Mouse (Mus musculus) myocyte (in vitro differentiated cells): ENCODE results near the gene Gal3st3.

ENCODE experiments used
- MYOD1 ChIP-seq, 3 experiments: IDR thresholded peaks; one replicate each; pipeline ENCODE4 v1.6.1; 2011; ENCODE audit warnings: control low read depth in 2 of 3, low read depth in 2 of 3, mild to moderate bottlenecking in 2 of 3, moderate library complexity in 1 of 3; ENCODE audit not compliant: insufficient read length in 2 of 3, control insufficient read depth in 1 of 3
- POLR2A ChIP-seq: IDR thresholded peaks from one replicate; pipeline ENCODE4 v1.6.1; 2011; ENCODE audit warnings: low read depth, mild to moderate bottlenecking, control low read depth, moderate library complexity; ENCODE audit not compliant: insufficient read length
- USF1 ChIP-seq: IDR thresholded peaks from one replicate; pipeline ENCODE4 v1.6.1; 2011; ENCODE audit warnings: low read depth, mild to moderate bottlenecking, control low read depth, moderate library complexity

DNA sequence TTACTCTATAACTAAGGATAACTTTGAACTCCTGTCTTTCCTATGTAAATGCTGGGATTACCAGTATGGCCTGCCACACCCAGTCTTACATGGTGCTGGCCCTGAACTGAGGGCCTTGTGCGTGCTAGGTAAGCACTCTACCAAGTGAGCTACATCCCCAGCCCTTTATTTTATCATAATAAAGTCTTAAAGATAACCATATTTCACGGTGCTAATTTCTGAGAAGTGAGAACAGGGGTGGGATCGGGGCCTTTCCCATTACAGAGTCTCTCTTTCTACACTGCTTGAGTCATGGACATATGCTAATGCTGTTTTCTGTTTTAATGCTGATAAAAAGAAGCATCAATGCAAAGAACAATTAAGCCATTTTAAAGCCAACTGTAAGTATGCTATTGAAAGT lies 29.3 kb upstream of the Gal3st3 start:
- TF ChIP-seq MYOD1 (IDR thresholded peaks at IDR 0.05; ENCODE audit: control insufficient read depth in 1 of 3, insufficient read length in 2 of 3, low read depth in 2 of 3) = no peak
- no peak for TF ChIP-seq USF1
- no peak for TF ChIP-seq POLR2A
